Mouse (Mus musculus): ENCODE data around the gene Adarb2.

DNA sequence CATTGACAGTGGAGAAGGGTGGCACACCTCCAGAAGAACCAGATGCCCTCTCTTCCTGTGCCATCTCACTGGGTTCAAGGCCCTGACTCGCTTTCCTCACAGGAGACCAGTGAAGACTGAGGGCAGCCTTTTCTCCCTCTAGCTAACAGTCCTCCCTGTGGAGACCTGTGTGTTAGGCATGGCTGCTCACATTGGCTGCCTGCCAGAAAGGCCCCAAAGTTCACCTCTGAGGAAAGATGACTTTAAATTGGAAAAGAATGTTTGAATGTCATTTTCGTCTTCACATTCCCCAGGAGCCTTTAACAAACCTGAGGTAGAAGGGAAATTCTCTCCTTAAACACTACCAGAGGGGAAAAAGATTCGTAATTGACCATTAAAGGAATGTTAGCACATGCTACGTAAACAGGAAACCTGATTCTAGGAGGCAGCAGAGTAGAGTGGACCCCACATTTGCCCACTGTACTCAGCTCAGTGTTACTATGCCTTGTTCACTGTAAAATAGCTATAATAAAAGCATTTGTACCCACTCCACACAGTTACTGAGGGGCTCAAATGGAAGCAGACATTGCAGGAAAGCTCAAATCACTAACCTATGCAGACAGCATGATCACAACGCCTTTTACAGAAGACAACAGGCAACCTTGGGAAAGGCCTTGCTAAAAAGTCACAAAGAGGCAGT, 285.2 kb downstream of the Adarb2 start:
- TF ChIP-seq MAX (IDR thresholded peaks at IDR 0.05; ENCODE audit: low read length) (no peak), NRF1 (IDR thresholded peaks at IDR 0.05; ENCODE audit: insufficient read depth, low read depth, low read length, poor library complexity, severe bottlenecking) (no peak), EP300 (IDR thresholded peaks at IDR 0.05; ENCODE audit: low read depth in 1 of 2, low read length in 2 of 2) (no peak), ZC3H11A (IDR thresholded peaks at IDR 0.05; ENCODE audit: low read depth, low read length) (no peak), POLR2AphosphoS5 (IDR thresholded peaks at IDR 0.05; ENCODE audit: borderline replicate concordance, low read depth, low read length) (no peak), MEF2A (IDR thresholded peaks at IDR 0.05; ENCODE audit: extremely low read depth, insufficient replicate concordance, low read depth, low read length, poor library complexity, severe bottlenecking) (no peak), POLR2A (IDR thresholded peaks at IDR 0.05; ENCODE audit: control insufficient read depth in 1 of 2, insufficient read depth in 1 of 2, low read depth in 1 of 2, low read length in 2 of 2, poor library complexity in 1 of 2) (no peak)
